18 mouse cellular contexts compared by ENCODE assay signal in genomic region chr4:82401450-82402061, GRCm38 (mm10).
DNase-seq lines count a peak whose midpoint lies in the region; ATAC-seq lines count a peak whose summit lies in the region.
"Had no signal": no experiment of that assay in that cellular context is flagged by ENCODE, and none has a peak within 500 bp of the region (broad histone marks: within the 10 kb centered on the region; RNA-seq: fewer than 3 reads in every experiment).

No protein-coding gene starts in this region.

- no peaks in the 10 kb centered on the region for H3K27me3 ChIP-seq in limb, embryonic 11.5 days (ENCODE audit: control insufficient read depth, insufficient read depth, low read length)
- no peaks in the 10 kb centered on the region for H3K27me3 ChIP-seq in limb, embryonic 10.5 days (ENCODE audit: low read depth, poor library complexity, severe bottlenecking)
- no peaks in the 10 kb centered on the region for H3K27me3 ChIP-seq in embryonic facial prominence, embryonic 12.5 days
- H3K27me3 ChIP-seq: liver, embryonic 15.5 days; megakaryocyte, embryonic 14.5 days had no signal

- H3K9me3 ChIP-seq in limb, embryonic 11.5 days (ENCODE audit: control insufficient read depth, low read length) = no peaks in the 10 kb centered on the region
- H3K9me3 ChIP-seq in limb, embryonic 10.5 days (replicated peaks) = no peaks in the 10 kb centered on the region
- no peaks in the 10 kb centered on the region for H3K9me3 ChIP-seq in embryonic facial prominence, embryonic 12.5 days
- H3K9me3 ChIP-seq: liver, embryonic 15.5 days had no signal

- H3K36me3 ChIP-seq in limb, embryonic 11.5 days (ENCODE audit: control insufficient read depth, insufficient read depth, low read length) = no peaks in the 10 kb centered on the region
- no peaks in the 10 kb centered on the region for H3K36me3 ChIP-seq in limb, embryonic 10.5 days
- H3K36me3 ChIP-seq in embryonic facial prominence, embryonic 12.5 days = no peaks in the 10 kb centered on the region
- H3K36me3 ChIP-seq: liver, embryonic 15.5 days had no signal

- no peak overlapping the region for H3K4me2 ChIP-seq in limb, embryonic 11.5 days (ENCODE audit: low read depth, severe bottlenecking)
- no peak overlapping the region for H3K4me2 ChIP-seq in embryonic facial prominence, embryonic 12.5 days (replicated peaks)
- H3K4me2 ChIP-seq: liver, embryonic 15.5 days had no signal

- peaks cover 19% of the 10 kb centered on the region for H3K4me1 ChIP-seq in limb, embryonic 11.5 days (ENCODE audit: control insufficient read depth, insufficient read depth, low read length)
- H3K4me1 ChIP-seq in limb, embryonic 10.5 days = peaks cover 68% of the 10 kb centered on the region
- peaks cover 52% of the 10 kb centered on the region for H3K4me1 ChIP-seq in embryonic facial prominence, embryonic 12.5 days
- H3K4me1 ChIP-seq: megakaryocyte, embryonic 14.5 days had no signal

- 31% methylated on average over 3 of the region's 3 CpGs for WGBS in limb, embryonic 11.5 days
- 38% methylated on average over 3 of the region's 3 CpGs for WGBS in limb, embryonic 10.5 days
- WGBS in embryonic facial prominence, embryonic 12.5 days = 21% methylated on average over 3 of the region's 3 CpGs

- intact Hi-C loops in heart, postnatal 14 days (cut with DNase I) = loop anchor here (2.0 to 5.0 kb wide), 2 partner anchors 84 to 99 kb away; no protein-coding TSS in a partner anchor
- intact Hi-C loops in left cerebral cortex, postnatal 10 days (cut with DNase I) = no loop called here

- H3K27ac ChIP-seq in limb, embryonic 11.5 days (replicated peaks; ENCODE audit: low read depth, low read length) = no peak overlapping the region
- H3K27ac ChIP-seq in limb, embryonic 10.5 days = no peak overlapping the region; the same call in 1 of the 2 replicates
- peak overlapping the region; percentile 12; the same call in 1 of the 2 replicates for H3K27ac ChIP-seq in embryonic facial prominence, embryonic 12.5 days
- H3K27ac ChIP-seq: liver, embryonic 15.5 days had no signal

- 0 out of 2 replicates have a peak, but pooled peaks have one; percentile 46 for ATAC-seq in limb, embryonic 11.5 days (ENCODE audit: insufficient number of reproducible peaks, low FRiP score, low TSS enrichment, low read depth)
- ATAC-seq in embryonic facial prominence, embryonic 12.5 days (ENCODE audit: insufficient number of reproducible peaks, insufficient read depth, low FRiP score, low TSS enrichment) = no peak
- no peak for ATAC-seq in cerebellum, adult (ENCODE audit: insufficient number of reproducible peaks, low FRiP score, low TSS enrichment)
- ATAC-seq: forebrain, postnatal 0 days; hindbrain, postnatal 0 days had no signal

- H3K9ac ChIP-seq in limb, embryonic 11.5 days (ENCODE audit: low read length) = no peak overlapping the region
- H3K9ac ChIP-seq in embryonic facial prominence, embryonic 12.5 days = no peak overlapping the region
- H3K9ac ChIP-seq: forebrain, postnatal 0 days; liver, embryonic 15.5 days had no signal

- H3K4me3 ChIP-seq in limb, embryonic 11.5 days (ENCODE audit: low read depth, low read length) = no peak overlapping the region
- H3K4me3 ChIP-seq in limb, embryonic 10.5 days = no peak overlapping the region
- H3K4me3 ChIP-seq in embryonic facial prominence, embryonic 12.5 days = no peak overlapping the region
- H3K4me3 ChIP-seq: liver, embryonic 15.5 days; megakaryocyte, embryonic 14.5 days had no signal

- DNase-seq in heart, adult 11 months = peak; percentile 54
- DNase-seq in heart, postnatal 14 days = no peak
- DNase-seq in limb, embryonic 11.5 days (ENCODE audit: low spot score) = no peak
- DNase-seq in limb, embryonic 10.5 days (ENCODE audit: low spot score) = no peak
- DNase-seq in ES-CJ7 (ENCODE audit: low read depth, low spot score) = peak; percentile 92
- no peak for DNase-seq in left cerebral cortex, postnatal 10 days (ENCODE audit: extremely low spot score in 1 of 2, low spot score in 2 of 2)
- DNase-seq: adrenal gland, postnatal 36 days; B cell, adult 2 months; forebrain, postnatal 0 days; gastrocnemius, postnatal 14 days; kidney, adult 8-10 months; left cerebral cortex, postnatal 4 days; right cerebral cortex, postnatal 4 days had no signal

Comparison
In these comparisons a context has a peak if more than half of its experiments do, and no peak if none do; other contexts are left out.
1. DNase-seq: peak in heart, adult 11 months (single experiment) and ES-CJ7 (single experiment); none in heart, postnatal 14 days (0 of 2), limb, embryonic 11.5 days (single experiment), limb, embryonic 10.5 days (single experiment) and left cerebral cortex, postnatal 10 days (0 of 2).